In genomic region chr11:79593495-79593894, GRCm38 (mm10) we compare ENCODE assay signal across 8 mouse cellular contexts. TPM values are rescaled to one million over a fixed set of nuclear protein-coding genes. Genes with fewer than 3 reads are reported as not detected.
DNase-seq lines count a peak whose midpoint lies in the region; ATAC-seq and TF ChIP-seq lines count a peak whose summit lies in the region.

No protein-coding gene starts in this region.

- no peaks in the 10 kb centered on the region for H3K36me3 ChIP-seq in C2C12 (ENCODE audit: control insufficient read depth, insufficient read depth)
- no peaks in the 10 kb centered on the region for H3K36me3 ChIP-seq in forebrain, embryonic 16.5 days (ENCODE audit: control insufficient read depth, insufficient read depth)
- peaks cover 16% of the 10 kb centered on the region for H3K36me3 ChIP-seq in midbrain, embryonic 13.5 days

- no peaks in the 10 kb centered on the region for H3K9me3 ChIP-seq in forebrain, embryonic 16.5 days (ENCODE audit: control insufficient read depth, low read length)
- 0 out of 2 replicates have a peak, but pooled peaks cover 5% of the 10 kb centered on the region for H3K9me3 ChIP-seq in midbrain, embryonic 13.5 days

- H3K27ac ChIP-seq in forebrain, embryonic 16.5 days (ENCODE audit: low read length) = no peak overlapping the region
- H3K27ac ChIP-seq in midbrain, embryonic 13.5 days = no peak overlapping the region

- no peak for TF ChIP-seq CTCF in C2C12 (IDR thresholded peaks at IDR 0.05; ENCODE audit: control insufficient read depth, insufficient read depth, insufficient read length)

- no peak overlapping the region for H3K9ac ChIP-seq in forebrain, embryonic 16.5 days (replicated peaks; ENCODE audit: low read depth, low read length)
- H3K9ac ChIP-seq in midbrain, embryonic 13.5 days (replicated peaks) = peak overlapping the region; percentile 93

- DNase-seq in adrenal gland, postnatal 14 days = peak; percentile 18
- no peak for DNase-seq in adrenal gland, postnatal 25 days
- no peak for DNase-seq in left cerebral cortex, adult 18-20 months (ENCODE audit: low spot score in 2 of 2)
- DNase-seq in heart, adult 11 months = no peak
- DNase-seq in layer of hippocampus, adult 11-12 months (ENCODE audit: low spot score) = no peak

- no peaks in the 10 kb centered on the region for H3K79me2 ChIP-seq in C2C12 (ENCODE audit: control insufficient read depth, insufficient read depth)

- H3ac ChIP-seq in C2C12 (ENCODE audit: control insufficient read depth, insufficient read length, low read depth) = no peak overlapping the region

- H3K4me1 ChIP-seq in forebrain, embryonic 16.5 days (replicated peaks; ENCODE audit: control insufficient read depth, insufficient read depth, low read length) = peaks cover 30% of the 10 kb centered on the region
- peaks cover 45% of the 10 kb centered on the region for H3K4me1 ChIP-seq in midbrain, embryonic 13.5 days (replicated peaks)

- no peaks in the 10 kb centered on the region for H3K79me3 ChIP-seq in C2C12 (ENCODE audit: low read depth)

- H3K27me3 ChIP-seq in C2C12 (ENCODE audit: control insufficient read depth, insufficient read depth, insufficient read length) = peaks cover 56% of the 10 kb centered on the region
- H3K27me3 ChIP-seq in forebrain, embryonic 16.5 days (replicated peaks; ENCODE audit: control insufficient read depth, insufficient read depth, low read length) = no peaks in the 10 kb centered on the region
- H3K27me3 ChIP-seq in midbrain, embryonic 13.5 days = peaks cover 5% of the 10 kb centered on the region; the same call in 1 of the 2 replicates

- WGBS in forebrain, embryonic 16.5 days = 33% methylated on average over 11 of the region's 11 CpGs
- 34% methylated on average over 11 of the region's 11 CpGs for WGBS in midbrain, embryonic 13.5 days

- H3K4me2 ChIP-seq in forebrain, embryonic 16.5 days (ENCODE audit: low read length) = peak overlapping the region; percentile 76
- H3K4me2 ChIP-seq in midbrain, embryonic 13.5 days (replicated peaks) = peak overlapping the region; percentile 69

- no peak for ATAC-seq in forebrain, embryonic 16.5 days
- ATAC-seq in midbrain, embryonic 13.5 days = no peak

- no peak overlapping the region for H3K4me3 ChIP-seq in C2C12 (ENCODE audit: insufficient read depth, poor library complexity, severe bottlenecking)
- no peak overlapping the region for H3K4me3 ChIP-seq in forebrain, embryonic 16.5 days (replicated peaks; ENCODE audit: low read length)
- peak overlapping the region; percentile 71; the same call in 1 of the 2 replicates for H3K4me3 ChIP-seq in midbrain, embryonic 13.5 days (replicated peaks)

TF ChIP-seq in C2C12, 6 proteins besides CTCF, POLR2A, EP300 and RAD21:
- TF ChIP-seq MYOG (IDR thresholded peaks at IDR 0.05; ENCODE audit: control insufficient read depth, extremely low read depth, insufficient read length) = no peak
- no peak for TF ChIP-seq MAX (IDR thresholded peaks at IDR 0.05)
- peak; percentile 87 for TF ChIP-seq MYOD1 (IDR thresholded peaks at IDR 0.05; ENCODE audit: control insufficient read depth, insufficient read length, low read depth)
- TF ChIP-seq CEBPB (IDR thresholded peaks at IDR 0.05; ENCODE audit: low read depth) = no peak
- no peak for TF ChIP-seq FOSL1 (IDR thresholded peaks at IDR 0.05; ENCODE audit: insufficient read depth, low read length, poor library complexity, severe bottlenecking)
- TF ChIP-seq USF1 (IDR thresholded peaks at IDR 0.05; ENCODE audit: low read depth) = no peak

RNA-seq across cellular contexts. Expression of gene Rab11fip4, which starts 2.5 kb away (rescaled TPM):
- total RNA-seq in adrenal gland, postnatal 14 days (2021) = 3.3 and 3.8 TPM in 2 replicates
- total RNA-seq in adrenal gland, postnatal 25 days (2021) = 3.4 and 4.2 TPM in 2 replicates
- polyA plus RNA-seq in C2C12 (2012; fragmentation: generic; extraction: Trizol) = 0.11 TPM
- polyA plus RNA-seq in forebrain, embryonic 16.5 days (2015; fragmentation: Nextera tagmentation; extraction: Ambion mirVana) = 28.5 and 31.6 TPM in 2 replicates
- polyA plus RNA-seq in midbrain, embryonic 13.5 days (2015; fragmentation: Nextera tagmentation; extraction: Ambion mirVana) = 21.8 and 22.2 TPM in 2 replicates
- total RNA-seq in left cerebral cortex, adult 18-20 months (2021) = 100 to 1,000 TPM; 234 to 237 TPM

Comparison
In these comparisons a context has a peak if more than half of its experiments do, and no peak if none do; other contexts are left out.
1. RNA of gene Rab11fip4, which starts 2.5 kb away (total RNA-seq): 234 to 237 TPM in left cerebral cortex, adult 18-20 months; 3.4 to 4.2 TPM in adrenal gland, postnatal 25 days and 3.3 to 3.8 TPM in adrenal gland, postnatal 14 days; every median in the first group is over 10 times any median in the second.